Mouse (Mus musculus) kidney, postnatal 4 days (tissue): ENCODE measurements at regions not wholly inside any gene's neighbourhood (a gene's known extent, or its start where the extent isn't known, plus 50 kb on each side); places are given as distances from the start of the nearest gene placed in this dataset.

Source experiments
- DNase-seq, 2 experiments: peaks; one replicate each; pipeline ENCODE4 v3.0.0; 2021; ENCODE audit warnings: mixed read lengths in 2 of 2

GRCm38 (mm10) chr13:41694749-41695419 lies 89.2 kb downstream of the Tmem170b start:
- no peak for DNase-seq

DNA sequence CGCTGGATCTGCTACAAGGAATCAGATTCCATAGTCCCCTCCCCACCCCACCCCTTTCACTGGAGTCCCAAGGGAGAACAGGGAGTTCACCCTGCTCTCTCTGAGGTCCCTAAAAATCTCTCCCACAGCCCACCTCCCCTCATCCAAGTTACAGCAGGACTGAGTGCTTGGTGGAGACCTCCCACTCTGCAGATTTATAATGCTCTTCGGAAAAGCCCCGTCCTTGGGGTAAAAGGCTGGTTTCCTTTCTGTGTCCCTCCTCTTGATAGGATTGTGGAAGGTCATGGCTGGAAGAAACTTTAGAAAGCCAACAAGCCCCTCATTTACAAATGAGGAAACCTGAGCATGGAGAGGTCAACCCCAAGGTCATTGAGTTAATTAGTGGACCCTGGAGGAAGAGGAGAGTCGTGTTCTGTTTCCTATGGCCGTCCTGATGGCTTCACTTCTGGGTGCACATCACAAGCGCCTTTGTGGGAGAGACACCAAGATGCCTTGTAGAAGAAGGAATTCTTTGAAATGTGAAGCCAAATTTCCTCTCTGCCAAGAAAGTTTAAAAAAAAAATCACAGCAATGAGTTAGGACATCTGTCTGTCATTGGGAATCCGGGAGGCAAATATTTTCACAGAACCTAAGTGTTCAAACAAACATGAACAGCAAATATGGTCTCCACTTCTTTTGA lies 91.2 kb downstream of the Tmem170b start:
- peak in 1 of 2 experiments; percentile 34 for DNase-seq

GRCm38 (mm10) chr13:41701345-41701744 lies 95.6 kb downstream of the Tmem170b start:
- DNase-seq: no peak

GRCm38 (mm10) chr13:41701829-41702231 lies 96.1 kb downstream of the Tmem170b start:
- DNase-seq: no peak

- DNase-seq: no peak
These were observed 97.5 kb downstream of the Tmem170b start for GRCm38 (mm10) chr13:41703196-41703595.

DNA sequence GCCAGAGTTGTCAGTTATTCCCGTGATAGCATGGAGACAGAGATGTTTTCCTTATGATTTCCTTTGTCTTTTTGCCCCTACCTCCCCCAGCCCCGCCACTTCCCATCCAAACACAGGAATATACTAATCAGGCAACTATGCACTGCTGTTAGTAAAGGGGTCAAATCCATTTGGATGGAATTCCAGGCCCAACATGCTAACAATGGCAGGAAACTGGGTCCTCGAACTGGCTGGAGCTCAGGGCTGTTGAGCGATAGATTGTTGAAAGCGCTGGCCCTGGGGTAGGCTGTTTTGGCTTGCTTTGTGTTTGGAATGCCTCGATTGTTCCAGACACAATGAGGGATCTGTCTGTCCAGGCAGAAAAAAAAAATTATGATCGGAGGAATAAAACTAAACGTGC lies 97.9 kb downstream of the Tmem170b start:
- DNase-seq: peak in 1 of 2 experiments; percentile 37

DNA sequence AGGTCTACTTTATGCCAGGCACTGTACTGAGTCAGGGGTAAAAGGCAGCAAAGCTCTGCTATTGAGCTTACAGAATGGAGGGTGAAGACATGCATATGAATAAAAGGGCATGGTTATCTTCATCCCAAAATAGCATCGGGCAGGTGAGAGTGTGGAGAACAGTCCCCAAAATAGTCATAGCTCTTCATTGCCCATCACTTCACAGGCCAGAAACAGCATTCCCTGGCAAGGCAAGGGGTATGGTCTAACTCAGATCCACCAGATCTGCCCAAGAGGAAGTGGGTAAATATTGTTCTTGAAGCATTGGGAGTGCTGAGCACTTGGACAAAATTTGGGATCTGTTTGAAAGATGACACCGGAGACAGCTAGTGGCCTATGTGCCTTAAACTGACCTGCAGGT lies 99.1 kb downstream of the Tmem170b start:
- DNase-seq: no peak

- peak in 1 of 2 experiments; percentile 39 for DNase-seq
These were observed 99.9 kb downstream of the Tmem170b start for GRCm38 (mm10) chr13:41705636-41706035.

DNA sequence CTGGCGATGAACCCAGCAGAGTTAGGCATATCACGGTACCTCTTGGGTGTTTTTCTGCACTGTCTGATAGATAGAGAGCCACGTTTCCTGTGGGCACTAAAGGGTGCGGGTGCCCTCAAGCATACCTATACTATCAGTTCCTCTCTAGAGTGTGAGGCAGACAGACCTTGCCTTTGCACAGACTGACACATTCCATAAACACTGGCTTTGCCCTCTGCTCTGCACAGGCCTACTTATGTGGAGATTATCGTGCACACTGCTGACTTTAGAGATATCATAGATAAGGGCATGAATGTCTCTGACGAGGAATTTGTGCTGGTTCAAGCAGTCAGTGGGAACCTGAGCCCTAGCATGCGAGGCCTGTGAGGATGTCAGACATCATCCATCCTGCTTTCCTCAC lies 102.1 kb downstream of the Tmem170b start:
- DNase-seq: no peak

GRCm38 (mm10) chr13:41709071-41709470 lies 103.4 kb downstream of the Tmem170b start:
- DNase-seq: no peak

- peak; percentile 95 to 97 for DNase-seq
These were observed 103.9 kb downstream of the Tmem170b start for GRCm38 (mm10) chr13:41709475-41710227.

GRCm38 (mm10) chr13:41712616-41713015 lies 106.9 kb downstream of the Tmem170b start:
- no peak for DNase-seq
